ENCODE assay signal across 19 mouse cellular contexts in the genomic region with DNA sequence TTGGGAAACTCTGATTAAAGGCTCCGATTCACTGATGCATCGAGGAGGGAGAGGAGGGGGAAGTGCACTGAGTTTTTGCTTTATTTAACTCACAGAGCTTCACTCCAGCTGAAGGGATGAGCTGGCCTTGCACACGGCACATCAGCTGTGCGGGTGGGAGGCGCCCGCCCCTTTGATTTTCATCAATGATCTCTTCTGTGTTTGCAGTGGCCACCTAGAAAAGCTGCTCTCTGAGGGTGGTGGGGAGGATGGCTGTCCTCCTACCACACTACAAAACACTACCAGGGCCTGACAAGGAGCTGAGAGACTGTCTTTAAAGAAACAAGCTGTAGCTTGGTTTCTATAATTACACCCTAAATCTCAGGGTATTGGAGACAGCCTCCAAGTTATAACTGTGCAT.
DNase-seq lines count a peak whose midpoint lies in the region; ATAC-seq and TF ChIP-seq lines count a peak whose summit lies in the region.
"Had no signal": no experiment of that assay in that cellular context is flagged by ENCODE, and none has a peak within 500 bp of the region (broad histone marks: within the 10 kb centered on the region; RNA-seq: fewer than 3 reads in every experiment).

No protein-coding gene starts in this region.

- H3K9ac ChIP-seq in midbrain, postnatal 0 days (replicated peaks; ENCODE audit: low read length, poor library complexity, severe bottlenecking), result no peak overlapping the region
- no peak overlapping the region for H3K9ac ChIP-seq in midbrain, embryonic 15.5 days
- H3K9ac ChIP-seq: forebrain, embryonic 12.5 days; hindbrain, embryonic 12.5 days; limb, embryonic 12.5 days; stomach, embryonic 15.5 days had no signal

- H3K27me3 ChIP-seq in midbrain, postnatal 0 days (ENCODE audit: insufficient read depth, low read length), result no peaks in the 10 kb centered on the region
- H3K27me3 ChIP-seq in midbrain, embryonic 15.5 days (replicated peaks), result no peaks in the 10 kb centered on the region
- H3K27me3 ChIP-seq: forebrain, embryonic 12.5 days; hindbrain, embryonic 12.5 days; stomach, embryonic 15.5 days had no signal

- no peaks in the 10 kb centered on the region for H3K9me3 ChIP-seq in midbrain, postnatal 0 days (ENCODE audit: low read length)
- H3K9me3 ChIP-seq in midbrain, embryonic 15.5 days, result no peaks in the 10 kb centered on the region
- H3K9me3 ChIP-seq: forebrain, embryonic 12.5 days; hindbrain, embryonic 12.5 days; limb, embryonic 12.5 days; stomach, embryonic 15.5 days had no signal

- no peak for TF ChIP-seq CTCF in midbrain, postnatal 0 days (IDR thresholded peaks at IDR 0.05)

- H3K4me3 ChIP-seq in midbrain, postnatal 0 days (ENCODE audit: low read depth, low read length), result no peak overlapping the region
- no peak overlapping the region for H3K4me3 ChIP-seq in midbrain, embryonic 15.5 days
- H3K4me3 ChIP-seq: forebrain, embryonic 12.5 days; hindbrain, embryonic 12.5 days; limb, embryonic 12.5 days; myocyte; stomach, embryonic 15.5 days had no signal

- H3K27ac ChIP-seq in midbrain, postnatal 0 days (ENCODE audit: low read depth, low read length), result no peak overlapping the region
- no peak overlapping the region for H3K27ac ChIP-seq in midbrain, embryonic 15.5 days
- H3K27ac ChIP-seq: forebrain, embryonic 12.5 days; hindbrain, embryonic 12.5 days; limb, embryonic 12.5 days; stomach, embryonic 15.5 days had no signal

- WGBS in midbrain, postnatal 0 days, result 66% methylated on average over 6 of the region's 6 CpGs
- WGBS in midbrain, embryonic 15.5 days, result 62% methylated on average over 6 of the region's 6 CpGs

- intact Hi-C loops in left cerebral cortex, postnatal 36 days (cut with DNase I), result no loop called here

- no peak for ATAC-seq in midbrain, postnatal 0 days (ENCODE audit: low FRiP score)
- ATAC-seq in midbrain, embryonic 15.5 days (replicated peaks), result no peak
- ATAC-seq: intestine, postnatal 0 days had no signal

- peak; percentile 33 for DNase-seq in midbrain, postnatal 0 days (ENCODE audit: low spot score)
- peak; percentile 13 to 24 for DNase-seq in layer of hippocampus, postnatal 14 days (ENCODE audit: low spot score in 2 of 2)
- DNase-seq in left cerebral cortex, postnatal 36 days (ENCODE audit: low spot score in 2 of 2), result peak; percentile 65 to 67
- DNase-seq in telencephalon, adult 2 months (ENCODE audit: low read depth, low spot score), result peak; percentile 82
- DNase-seq in T-cell, adult 2 months (ENCODE audit: low spot score), result no peak
- DNase-seq in gastrocnemius, postnatal 10 days, result no peak
- no peak for DNase-seq in heart, adult 11 months
- DNase-seq: cerebellum, adult 18-20 months; kidney, postnatal 14 days; lung, postnatal 4 days; thymus, postnatal 25 days had no signal

- H3K36me3 ChIP-seq in midbrain, postnatal 0 days (ENCODE audit: insufficient read depth, low read length), result no peaks in the 10 kb centered on the region
- H3K36me3 ChIP-seq in midbrain, embryonic 15.5 days (replicated peaks), result no peaks in the 10 kb centered on the region
- H3K36me3 ChIP-seq: forebrain, embryonic 12.5 days; hindbrain, embryonic 12.5 days; limb, embryonic 12.5 days; stomach, embryonic 15.5 days had no signal

- H3K4me1 ChIP-seq in midbrain, postnatal 0 days (ENCODE audit: insufficient read depth, low read length), result no peaks in the 10 kb centered on the region
- no peaks in the 10 kb centered on the region for H3K4me1 ChIP-seq in midbrain, embryonic 15.5 days
- H3K4me1 ChIP-seq: forebrain, embryonic 12.5 days; limb, embryonic 12.5 days; stomach, embryonic 15.5 days had no signal

- no peak overlapping the region for H3K4me2 ChIP-seq in midbrain, postnatal 0 days (ENCODE audit: low read depth, low read length, poor library complexity, severe bottlenecking)
- H3K4me2 ChIP-seq in midbrain, embryonic 15.5 days, result no peak overlapping the region
- H3K4me2 ChIP-seq: forebrain, embryonic 12.5 days; hindbrain, embryonic 12.5 days; limb, embryonic 12.5 days; midbrain, embryonic 11.5 days; stomach, embryonic 15.5 days had no signal

Comparison
In these comparisons a context has a peak if more than half of its experiments do, and no peak if none do; other contexts are left out.
1. DNase-seq: peak in midbrain, postnatal 0 days (single experiment), layer of hippocampus, postnatal 14 days (2 of 2), left cerebral cortex, postnatal 36 days (2 of 2) and telencephalon, adult 2 months (single experiment); none in T-cell, adult 2 months (single experiment), gastrocnemius, postnatal 10 days (single experiment) and heart, adult 11 months (single experiment).